Mouse (Mus musculus) MEL (cell line): Measurements from ENCODE around the gene Zmiz1.

Experiments
- CTCF ChIP-seq, 3 experiments: IDR thresholded peaks in 2 of 3; conservative IDR thresholded peaks in 1 of 3; 2 replicates each; pipeline ENCODE4 v1.5.1; 2011 to 2012; ENCODE audit warnings: low read length in 3 of 3, low read depth in 2 of 3, mild to moderate bottlenecking in 2 of 3, improper control_type of control experiment in 1 of 3, inconsistent platforms in 1 of 3, mixed read lengths in 1 of 3, moderate library complexity in 1 of 3; ENCODE audit not compliant: control insufficient read depth in 1 of 3, insufficient read depth in 1 of 3, poor library complexity in 1 of 3, severe bottlenecking in 1 of 3
- ELF1 ChIP-seq: IDR thresholded peaks from 2 replicates; pipeline ENCODE4 v1.6.1; 2014; ENCODE audit warnings: low read depth, mild to moderate bottlenecking, inconsistent platforms, low read length, improper control_type of control experiment, moderate library complexity
- EP300 ChIP-seq, 2 experiments: IDR thresholded peaks; 2 replicates each; pipeline ENCODE4 v1.6.1; 2011; ENCODE audit warnings: improper control_type of control experiment in 2 of 2, low read length in 2 of 2, low read depth in 1 of 2, mild to moderate bottlenecking in 1 of 2
- GATA1 ChIP-seq: IDR thresholded peaks from 2 replicates; pipeline ENCODE4 v1.6.1; 2011; ENCODE audit warnings: low read depth, low read length, improper control_type of control experiment
- MAFK ChIP-seq: IDR thresholded peaks from 2 replicates; pipeline ENCODE4 v1.6.1; 2011; ENCODE audit warnings: low read depth, mild to moderate bottlenecking, low read length, improper control_type of control experiment, borderline replicate concordance
- MAX ChIP-seq: IDR thresholded peaks from 2 replicates; pipeline ENCODE4 v1.6.1; 2011; ENCODE audit warnings: low read length, improper control_type of control experiment
- MEF2A ChIP-seq: IDR thresholded peaks from 2 replicates; pipeline ENCODE4 v1.6.1; 2014; ENCODE audit warnings: low read depth, mild to moderate bottlenecking, inconsistent platforms, low read length, improper control_type of control experiment; ENCODE audit not compliant: poor library complexity, insufficient replicate concordance, severe bottlenecking; ENCODE audit errors: extremely low read depth
- MYC ChIP-seq: IDR thresholded peaks from 2 replicates; pipeline ENCODE4 v1.6.1; 2011; ENCODE audit warnings: low read depth, mild to moderate bottlenecking, low read length, improper control_type of control experiment, moderate library complexity
- POLR2A ChIP-seq, 2 experiments: IDR thresholded peaks; 2 replicates each; pipeline ENCODE4 v1.6.1; 2011 to 2012; ENCODE audit warnings: low read length in 2 of 2, mild to moderate bottlenecking in 2 of 2, control low read depth in 1 of 2, improper control_type of control experiment in 1 of 2, low read depth in 1 of 2, moderate library complexity in 1 of 2; ENCODE audit not compliant: control insufficient read depth in 1 of 2, insufficient read depth in 1 of 2, poor library complexity in 1 of 2
- POLR2AphosphoS2 ChIP-seq: IDR thresholded peaks from 2 replicates; pipeline ENCODE4 v1.6.1; 2011; ENCODE audit warnings: low read length, improper control_type of control experiment
- POLR2AphosphoS5 ChIP-seq: IDR thresholded peaks from 2 replicates; pipeline ENCODE4 v1.6.1; 2012; ENCODE audit warnings: low read depth, borderline replicate concordance, mild to moderate bottlenecking, inconsistent platforms, low read length, moderate library complexity, mixed read lengths
- RCOR1 ChIP-seq: IDR thresholded peaks from 2 replicates; pipeline ENCODE4 v1.6.1; 2012; ENCODE audit warnings: low read depth, mild to moderate bottlenecking, inconsistent platforms, low read length, improper control_type of control experiment
- SIN3A ChIP-seq: IDR thresholded peaks from 2 replicates; pipeline ENCODE4 v1.6.1; 2012; ENCODE audit warnings: low read length, improper control_type of control experiment, inconsistent platforms

- no peak for TF ChIP-seq MYC
- no peak for TF ChIP-seq POLR2A (IDR thresholded peaks at IDR 0.05; ENCODE audit: control insufficient read depth in 1 of 2, insufficient read depth in 1 of 2, low read depth in 1 of 2, low read length in 2 of 2, poor library complexity in 1 of 2)
- TF ChIP-seq RCOR1: no peak
- TF ChIP-seq MAX: no peak
- no peak for TF ChIP-seq MEF2A
- no peak for TF ChIP-seq ELF1
- no peak for TF ChIP-seq EP300 (IDR thresholded peaks at IDR 0.05; ENCODE audit: low read depth in 1 of 2, low read length in 2 of 2)
- TF ChIP-seq POLR2AphosphoS2: no peak
- no peak for TF ChIP-seq SIN3A
- no peak for TF ChIP-seq MAFK
- no peak for TF ChIP-seq CTCF (IDR thresholded peaks at IDR 0.05 in 2 of 3, conservative IDR thresholded peaks at IDR 0.05 in 1 of 3; ENCODE audit: control insufficient read depth in 1 of 3, insufficient read depth in 1 of 3, low read depth in 2 of 3, low read length in 3 of 3, poor library complexity in 1 of 3, severe bottlenecking in 1 of 3)
- no peak for TF ChIP-seq GATA1
- TF ChIP-seq POLR2AphosphoS5: no peak
These were observed 60.7 kb downstream of the Zmiz1 start for GRCm38 (mm10) chr14:25519656-25520055.
